Mouse (Mus musculus) retina, embryonic 14.5 days (tissue): ENCODE results near the gene Magea1.
"Not testable (repeated sequence)": the region's sequence is repeated elsewhere in the genome, so short reads cannot be mapped to it uniquely, and the experiment has no call there.

Experiments
- DNase-seq: peaks from one replicate; pipeline ENCODE4 v3.0.0-alpha.2; 2015; ENCODE audit warnings: low spot score

The Magea1 gene

DNA sequence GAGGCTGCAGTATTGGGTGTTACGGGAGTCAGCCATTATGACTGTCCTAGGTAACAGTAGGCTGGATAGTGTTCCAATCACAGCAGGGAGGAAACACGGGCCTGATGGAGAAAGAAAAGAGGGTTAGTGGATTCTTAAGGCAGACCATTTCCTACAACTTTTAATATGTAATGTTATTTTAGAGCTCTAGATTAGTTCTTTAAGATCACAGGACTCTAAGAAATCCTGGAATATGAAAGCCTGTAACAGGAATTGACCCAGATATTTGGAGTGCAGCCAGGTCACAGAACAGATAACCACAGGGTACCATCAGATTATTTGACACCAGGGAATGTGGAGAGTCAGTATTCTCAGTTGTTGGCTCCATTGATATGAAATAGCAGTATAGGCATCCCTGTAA lies at the start of gene Magea1:
Gene Magea1 (minus strand): TSS at position 101 of the 400 bp plus-strand sequence.
- not testable (repeated sequence) for DNase-seq

DNA sequence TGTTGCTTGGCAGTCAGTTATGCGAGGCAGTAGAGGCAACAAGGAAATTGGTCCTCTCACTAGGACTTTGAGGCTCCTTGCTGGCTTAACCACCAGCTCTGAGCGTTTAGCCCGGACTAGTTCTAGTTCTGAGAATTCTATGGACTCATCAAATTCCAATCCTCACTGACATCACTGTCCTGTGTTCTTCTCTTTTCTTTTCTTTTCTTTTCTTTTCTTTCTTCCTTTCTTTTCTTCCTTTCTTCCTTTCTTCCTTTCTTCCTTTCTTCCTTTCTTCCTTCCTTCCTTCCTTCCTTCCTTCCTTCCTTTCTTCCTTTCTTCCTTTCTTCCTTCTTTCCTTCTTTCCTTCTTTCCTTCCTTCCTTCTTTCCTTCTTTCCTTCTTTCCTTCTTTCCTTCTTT lies 38.7 kb upstream of the Magea1 start, which contains the start of gene Cldn34b2:
Gene Cldn34b2 (minus strand): TSS at position 101 of the 400 bp plus-strand sequence.
- DNase-seq = not testable (repeated sequence)

DNA sequence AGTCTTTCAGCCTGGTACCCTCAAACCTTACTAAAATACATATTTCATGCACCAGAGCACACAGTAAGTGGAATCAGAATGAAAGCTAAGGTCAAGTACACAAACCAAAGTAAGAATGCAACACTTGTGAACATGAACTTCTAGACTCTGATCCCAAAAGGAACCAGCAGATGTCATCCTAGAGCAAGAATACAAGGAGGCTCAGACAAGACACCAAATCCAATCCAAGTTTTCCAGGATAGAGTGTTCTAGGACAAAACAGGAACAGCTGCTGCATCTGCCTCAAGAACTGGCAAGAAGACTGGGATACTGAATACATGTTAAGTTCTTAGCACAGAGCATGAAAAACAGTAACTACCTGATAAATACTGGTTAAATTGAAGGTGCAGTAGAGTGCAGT lies 8.4 kb upstream of the Magea1 start:
- DNase-seq = peak; percentile 27

DNA sequence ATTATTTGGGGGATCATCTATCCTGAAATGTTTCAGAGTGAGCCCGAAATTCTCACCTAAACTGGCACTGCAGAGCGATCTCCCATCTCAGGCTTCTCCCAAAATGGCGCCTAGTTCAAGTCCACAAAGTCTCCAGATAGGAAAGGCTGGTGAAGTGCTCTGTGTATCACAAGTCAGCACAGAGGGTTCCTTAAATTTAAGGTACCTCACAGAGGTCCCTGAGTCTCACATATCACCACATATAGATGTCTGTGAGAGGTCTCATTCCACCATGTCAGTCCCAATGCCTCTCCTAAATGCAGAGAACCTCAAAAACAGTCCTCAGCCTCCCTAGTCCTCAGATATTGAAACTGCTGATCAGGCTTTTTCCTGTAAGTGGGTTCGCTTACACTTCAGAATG lies 4.0 kb upstream of the Magea1 start, which contains the start of gene Magea2:
Gene Magea2 (minus strand): TSS at position 101 of the 400 bp plus-strand sequence.
- DNase-seq = not testable (repeated sequence)

GRCm38 (mm10) chrX:155063045-155063444 lies 26.5 kb downstream of the Magea1 start, which contains the start of gene Magea5:
TSS of gene Magea5 (minus strand) at chrX:155063145.
- DNase-seq = not testable (repeated sequence)
